Mouse (Mus musculus) stomach, postnatal 0 days (tissue): ENCODE measurements around the gene Spg7. TPM values are rescaled to one million over a fixed set of nuclear protein-coding genes. Genes with fewer than 3 reads are reported as not detected.

Experiments used
- ATAC-seq: fragments of 200-750 bp; cut with Nextera tagmentation; 2 replicates; pipeline ENCODE4 v1.8.0; 2017; ENCODE audit not compliant: low FRiP score, low TSS enrichment
- DNase-seq: peaks from one replicate; pipeline ENCODE4 v3.0.0-alpha.2; 2016; ENCODE audit warnings: low spot score
- H3K27ac ChIP-seq: fragments of 300-500 bp; sonication (generic); replicated peaks from 2 replicates; pipeline ENCODE4 v1.5.1; 2014; ENCODE audit warnings: mild to moderate bottlenecking, control low read depth
- H3K27me3 ChIP-seq: fragments of 300-500 bp; sonication (generic); 2 replicates; pipeline ENCODE4 v1.6.1; 2014; ENCODE audit warnings: low read length; ENCODE audit not compliant: control insufficient read depth, insufficient read depth
- H3K36me3 ChIP-seq: fragments of 300-500 bp; sonication (generic); 2 replicates; pipeline ENCODE4 v1.6.1; 2014; ENCODE audit warnings: low read length, mixed read lengths; ENCODE audit not compliant: control insufficient read depth, insufficient read depth
- H3K4me1 ChIP-seq: fragments of 300-500 bp; sonication (generic); replicated peaks from 2 replicates; pipeline ENCODE4 v1.6.1; 2014; ENCODE audit warnings: antibody characterized with exemption; ENCODE audit not compliant: control insufficient read depth, insufficient read depth
- H3K4me2 ChIP-seq: fragments of 300-500 bp; sonication (generic); replicated peaks from 2 replicates; pipeline ENCODE4 v1.6.1; 2014; ENCODE audit warnings: low read depth, mild to moderate bottlenecking, control low read depth, moderate library complexity
- H3K4me3 ChIP-seq: fragments of 300-500 bp; sonication (generic); 2 replicates; pipeline ENCODE4 v1.5.1; 2014; ENCODE audit warnings: low read depth, low read length, control low read depth
- H3K9ac ChIP-seq: fragments of 300-500 bp; sonication (generic); 2 replicates; pipeline ENCODE4 v1.6.1; 2014; ENCODE audit warnings: mild to moderate bottlenecking, low read length, control low read depth, mixed read lengths
- H3K9me3 ChIP-seq: fragments of 300-500 bp; sonication (generic); 2 replicates; pipeline ENCODE4 v1.6.1; 2016; ENCODE audit warnings: low read length; ENCODE audit not compliant: control insufficient read depth
- CTCF ChIP-seq: IDR thresholded peaks from 2 replicates; pipeline ENCODE4 v1.5.1; 2016; ENCODE audit warnings: antibody characterized with exemption, low read depth, mild to moderate bottlenecking, moderate library complexity
- EP300 ChIP-seq: optimal IDR thresholded peaks from 2 replicates; pipeline ENCODE3; 2016; ENCODE audit warnings: antibody characterized with exemption
- WGBS: fragments of 180-500 bp; shearing (Covaris S2); extraction: QIAGEN DNeasy Blood & Tissue Kit; methylation state at CpG from one replicate; pipeline ENCODE4 v1.1.7; 2014; 5-methylcytosine and 5-hydroxymethylcytosine counted together
- polyA plus RNA-seq: library from polyadenylated mRNA; unstranded; fragments of >200 nt; fragmentation: Nextera tagmentation; extraction: Ambion mirVana; gene quantifications from 2 replicates; pipeline ENCODE4 v1.2.1, GENCODE M21; 2015

The Spg7 gene
- polyA plus RNA-seq, 1 experiment from 2014 or later, result 29.6 TPM

DNA sequence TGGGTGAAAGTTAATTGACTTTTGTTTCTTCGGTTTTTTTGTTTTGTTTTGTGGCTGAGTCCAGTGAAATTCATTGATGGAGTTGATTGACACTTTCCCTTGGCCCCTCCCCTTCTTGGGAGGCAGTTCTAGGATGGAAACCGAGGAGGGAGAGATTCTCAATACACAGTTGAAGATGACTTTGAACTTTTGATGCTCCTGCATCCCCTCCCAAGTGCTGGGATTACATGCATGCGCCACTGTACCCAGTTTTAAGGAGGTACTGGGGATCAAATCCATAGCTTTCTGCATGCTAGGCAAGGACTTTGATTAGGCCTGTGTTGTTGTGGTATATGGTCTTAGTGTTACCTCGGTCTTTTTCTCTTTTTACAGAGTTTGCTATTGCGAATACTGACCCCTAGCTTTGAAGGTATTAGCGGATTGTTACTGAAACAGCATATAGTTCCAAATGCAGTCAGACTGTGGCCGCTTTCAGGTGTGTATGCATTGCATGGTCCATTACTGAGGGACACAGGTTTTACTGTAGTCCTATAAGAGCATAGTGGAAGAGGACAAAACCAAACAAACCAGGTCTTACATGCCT is 3.5 kb downstream of the Spg7 start:
- H3K4me2 ChIP-seq, result peak overlapping the region; percentile 71
- no peak for DNase-seq
- peak overlapping the region; percentile 90 for H3K4me3 ChIP-seq
- H3K36me3 ChIP-seq, result no peaks in the 10 kb centered on the region
- no peak for ATAC-seq
- TF ChIP-seq CTCF, result peak; percentile 59
- TF ChIP-seq EP300, result no peak
- no peaks in the 10 kb centered on the region for H3K27me3 ChIP-seq
- peak overlapping the region; percentile 92 for H3K27ac ChIP-seq
- no peaks in the 10 kb centered on the region for H3K4me1 ChIP-seq
- no peaks in the 10 kb centered on the region for H3K9me3 ChIP-seq
- peak overlapping the region; percentile 92 for H3K9ac ChIP-seq
- 26% methylated on average over 7 of the region's 7 CpGs for WGBS

DNA sequence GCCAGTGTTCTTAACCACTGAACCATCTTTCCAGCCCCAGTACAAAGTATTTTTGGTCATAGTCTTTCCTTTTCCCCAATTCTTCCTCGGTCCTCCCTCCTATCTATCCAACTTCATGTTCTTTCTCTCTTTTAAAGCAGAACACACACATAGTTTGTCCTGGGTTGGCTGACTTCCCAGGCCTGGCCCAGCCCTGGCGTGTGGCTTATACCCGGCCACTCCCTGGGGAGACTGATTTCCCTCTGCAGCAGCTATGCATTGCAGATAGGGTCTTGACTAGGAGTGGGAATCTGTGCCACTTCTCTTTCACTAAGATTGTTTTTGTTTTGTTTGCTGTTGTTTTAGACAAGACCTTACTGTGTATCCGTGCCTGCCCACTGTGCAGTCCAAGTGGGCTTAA is 8.4 kb downstream of the Spg7 start:
- H3K9me3 ChIP-seq, result no peaks in the 10 kb centered on the region

GRCm38 (mm10) chr8:123077213-123077612 is 14.5 kb downstream of the Spg7 start:
- DNase-seq (no peak), ATAC-seq (no peak)
- Histone ChIP-seq H3K9me3 (no peaks in the 10 kb centered on the region), H3K4me1 (no peaks in the 10 kb centered on the region), H3K9ac (no peak overlapping the region), H3K27ac (no peak overlapping the region), H3K4me2 (no peak overlapping the region), H3K4me3 (no peak overlapping the region), H3K27me3 (no peaks in the 10 kb centered on the region), H3K36me3 (peaks cover 32% of the 10 kb centered on the region)
- TF ChIP-seq CTCF, result no peak
- no peak for TF ChIP-seq EP300
- WGBS, result 87% methylated on average over 6 of the region's 6 CpGs

More for the DNA sequence above, 8.4 kb downstream of the Spg7 start:
- no peak overlapping the region for H3K27ac ChIP-seq
- no peak overlapping the region for H3K4me3 ChIP-seq
- TF ChIP-seq EP300, result no peak
- H3K9ac ChIP-seq, result no peak overlapping the region
- 34% methylated on average over 4 of the region's 4 CpGs for WGBS
- peak; percentile 61; the same call in 1 of the 2 replicates for ATAC-seq
- no peaks in the 10 kb centered on the region for H3K4me1 ChIP-seq
- peak; percentile 72 for DNase-seq
- peaks cover 7% of the 10 kb centered on the region; the same call in 1 of the 2 replicates for H3K36me3 ChIP-seq
- H3K4me2 ChIP-seq, result no peak overlapping the region
- no peaks in the 10 kb centered on the region for H3K27me3 ChIP-seq

DNA sequence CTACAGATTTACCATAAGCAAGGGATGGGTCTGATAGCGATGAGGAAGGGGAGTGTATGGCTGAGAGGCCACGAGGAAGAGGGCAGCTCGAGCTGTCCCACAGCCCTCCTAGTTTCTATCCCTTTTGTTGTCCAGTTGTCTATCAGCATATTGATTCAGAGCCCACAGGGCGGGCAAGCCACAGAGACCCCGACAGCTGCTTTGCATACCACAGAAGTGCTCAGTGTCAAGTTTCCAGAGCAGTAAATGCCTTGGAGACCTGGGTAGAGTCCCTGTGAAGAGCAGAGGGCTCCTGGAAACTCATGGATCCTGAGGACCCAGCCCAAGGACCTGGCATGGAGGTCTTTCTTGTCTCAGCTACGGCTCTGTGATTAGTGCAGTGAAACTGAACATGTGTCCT is 20.3 kb downstream of the Spg7 start:
- ATAC-seq (no peak), DNase-seq (no peak)
- H3K36me3 ChIP-seq, result peaks cover 32% of the 10 kb centered on the region

DNA sequence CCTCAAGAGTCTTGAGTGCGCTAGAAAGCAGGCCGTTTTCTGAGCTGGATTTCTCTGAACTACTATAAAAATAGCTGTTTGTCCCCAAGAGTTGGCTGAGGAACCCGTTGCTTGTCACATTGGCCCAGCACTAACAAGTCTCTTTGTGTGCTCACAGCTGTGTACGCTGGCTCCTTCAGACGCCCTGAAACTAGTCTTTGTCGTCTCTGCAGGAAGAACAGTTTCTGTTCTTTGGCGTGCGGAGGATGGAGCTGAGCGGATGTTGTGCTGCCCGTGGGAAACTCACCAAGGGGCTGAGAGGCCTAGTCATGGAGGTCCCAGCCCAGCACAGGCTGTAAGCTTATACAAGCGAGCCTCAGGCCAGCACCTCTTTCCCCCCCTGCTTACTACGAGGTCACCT is 20.9 kb downstream of the Spg7 start:
- Histone ChIP-seq H3K36me3 (peaks cover 33% of the 10 kb centered on the region), H3K4me2 (no peak overlapping the region), H3K9me3 (no peaks in the 10 kb centered on the region), H3K9ac (no peak overlapping the region), H3K4me3 (no peak overlapping the region), H3K27me3 (no peaks in the 10 kb centered on the region), H3K4me1 (no peaks in the 10 kb centered on the region), H3K27ac (no peak overlapping the region)
- ATAC-seq (no peak; the same call in 1 of the 2 replicates), DNase-seq (no peak)
- WGBS, result 86% methylated on average over 12 of the region's 12 CpGs
- TF ChIP-seq CTCF (no peak), EP300 (no peak)

More for the DNA sequence above, 20.3 kb downstream of the Spg7 start:
- H3K9me3 ChIP-seq, result no peaks in the 10 kb centered on the region
- no peaks in the 10 kb centered on the region for H3K27me3 ChIP-seq
- H3K27ac ChIP-seq, result no peak overlapping the region
- no peak overlapping the region for H3K4me2 ChIP-seq
- TF ChIP-seq EP300 (no peak), CTCF (no peak)
- no peak overlapping the region for H3K9ac ChIP-seq
- no peak overlapping the region for H3K4me3 ChIP-seq
- 80% methylated on average over 6 of the region's 6 CpGs for WGBS
- H3K4me1 ChIP-seq, result no peaks in the 10 kb centered on the region

DNA sequence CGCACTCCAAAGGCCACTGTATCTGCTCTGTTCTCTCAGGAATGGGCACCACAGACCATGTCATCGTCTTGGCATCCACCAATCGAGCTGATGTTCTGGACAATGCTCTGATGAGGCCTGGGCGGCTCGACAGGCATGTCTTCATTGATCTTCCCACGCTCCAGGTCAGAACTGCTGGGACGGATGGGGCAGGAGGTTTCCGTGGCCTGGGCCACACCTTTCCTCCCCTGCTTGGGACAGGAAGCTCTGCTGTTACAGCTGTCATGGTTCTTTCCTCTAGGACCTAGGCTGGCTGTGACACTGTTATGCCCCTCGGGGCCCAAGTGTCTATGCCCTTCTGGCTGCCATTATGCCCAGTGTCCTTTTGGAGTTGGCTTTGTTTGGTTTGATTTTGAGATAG is 24.5 kb downstream of the Spg7 start:
- ATAC-seq (no peak), DNase-seq (no peak)
- no peaks in the 10 kb centered on the region for H3K4me1 ChIP-seq
- H3K4me3 ChIP-seq, result no peak overlapping the region
- H3K9me3 ChIP-seq, result no peaks in the 10 kb centered on the region
- peaks cover 46% of the 10 kb centered on the region for H3K36me3 ChIP-seq
- TF ChIP-seq EP300 (no peak), CTCF (no peak)
- 90% methylated on average over 9 of the region's 9 CpGs for WGBS
- H3K27ac ChIP-seq, result no peak overlapping the region
- H3K9ac ChIP-seq, result no peak overlapping the region
- H3K27me3 ChIP-seq, result no peaks in the 10 kb centered on the region
- H3K4me2 ChIP-seq, result no peak overlapping the region
